Mouse (Mus musculus) MEL (cell line): ENCODE data around the gene Ak5. TPM values are rescaled to one million over a fixed set of nuclear protein-coding genes. Genes with fewer than 3 reads are reported as not detected.
A peak's percentile ranks its signal among the peaks of the same experiment; 100 is the strongest.

Source experiments
- DNase-seq: peaks from one replicate; pipeline ENCODE4 v3.0.0; 2011; ENCODE audit warnings: low read depth, low spot score
- H3K27ac ChIP-seq: 2 replicates; pipeline ENCODE4 v1.5.1; 2012; ENCODE audit warnings: low read depth, mild to moderate bottlenecking, control low read depth, low read length, moderate library complexity; ENCODE audit not compliant: control insufficient read depth
- H3K27me3 ChIP-seq, 2 experiments: fragments of 150-350 bp in 1 of 2; sonication (generic) in 1 of 2; 2 replicates each; pipeline ENCODE4 v1.6.1; 2012; ENCODE audit warnings: low read length in 2 of 2, mild to moderate bottlenecking in 2 of 2, improper control_type of control experiment in 1 of 2, moderate library complexity in 1 of 2; ENCODE audit not compliant: insufficient read depth in 2 of 2, control insufficient read depth in 1 of 2
- H3K36me3 ChIP-seq, 2 experiments: 2 replicates each; pipeline ENCODE4 v1.6.1; 2012 to 2014; ENCODE audit warnings: low read length in 2 of 2, improper control_type of control experiment in 1 of 2, inconsistent platforms in 1 of 2, mild to moderate bottlenecking in 1 of 2; ENCODE audit not compliant: insufficient read depth in 2 of 2, control insufficient read depth in 1 of 2
- H3K4me1 ChIP-seq, 2 experiments: fragments of 150-350 bp in 1 of 2; sonication (generic) in 1 of 2; 2 replicates each; pipeline ENCODE4 v1.6.1; 2012; ENCODE audit warnings: low read length in 2 of 2, improper control_type of control experiment in 1 of 2, mild to moderate bottlenecking in 1 of 2; ENCODE audit not compliant: insufficient read depth in 2 of 2, control insufficient read depth in 1 of 2
- H3K4me3 ChIP-seq, 2 experiments: fragments of 150-350 bp in 1 of 2; sonication (generic) in 1 of 2; 2 replicates each; pipeline ENCODE4 v1.5.1; 2012; ENCODE audit warnings: low read depth in 2 of 2, low read length in 2 of 2, mild to moderate bottlenecking in 2 of 2, moderate library complexity in 2 of 2, control low read depth in 1 of 2, improper control_type of control experiment in 1 of 2; ENCODE audit not compliant: control insufficient read depth in 1 of 2, insufficient read depth in 1 of 2
- H3K79me2 ChIP-seq: 2 replicates; pipeline ENCODE4 v1.6.1; 2012; ENCODE audit warnings: mild to moderate bottlenecking, low read length, moderate library complexity; ENCODE audit not compliant: control insufficient read depth, poor library complexity, insufficient read depth
- H3K9ac ChIP-seq: 2 replicates; pipeline ENCODE4 v1.6.1; 2012; ENCODE audit warnings: low read depth, mild to moderate bottlenecking, control low read depth, low read length, moderate library complexity; ENCODE audit not compliant: control insufficient read depth, poor library complexity, severe bottlenecking
- H3K9me3 ChIP-seq: fragments of 150-350 bp; sonication (generic); replicated peaks from 2 replicates; pipeline ENCODE4 v1.6.1; 2012; ENCODE audit warnings: mild to moderate bottlenecking, low read length, improper control_type of control experiment, moderate library complexity; ENCODE audit not compliant: insufficient read depth
- BHLHE40 ChIP-seq: IDR thresholded peaks from 2 replicates; pipeline ENCODE4 v1.6.1; 2012; ENCODE audit warnings: low read depth, mild to moderate bottlenecking, inconsistent platforms, low read length, improper control_type of control experiment, borderline replicate concordance
- CHD2 ChIP-seq: IDR thresholded peaks from 2 replicates; pipeline ENCODE4 v1.6.1; 2011; ENCODE audit warnings: low read length, improper control_type of control experiment
- CTCF ChIP-seq, 3 experiments: IDR thresholded peaks in 2 of 3; conservative IDR thresholded peaks in 1 of 3; 2 replicates each; pipeline ENCODE4 v1.5.1; 2011 to 2012; ENCODE audit warnings: low read length in 3 of 3, low read depth in 2 of 3, mild to moderate bottlenecking in 2 of 3, improper control_type of control experiment in 1 of 3, inconsistent platforms in 1 of 3, mixed read lengths in 1 of 3, moderate library complexity in 1 of 3; ENCODE audit not compliant: control insufficient read depth in 1 of 3, insufficient read depth in 1 of 3, poor library complexity in 1 of 3, severe bottlenecking in 1 of 3
- E2F4 ChIP-seq: IDR thresholded peaks from 2 replicates; pipeline ENCODE4 v1.6.1; 2011; ENCODE audit warnings: low read depth, low read length, improper control_type of control experiment, borderline replicate concordance
- ETS1 ChIP-seq: IDR thresholded peaks from 2 replicates; pipeline ENCODE4 v1.6.1; 2012; ENCODE audit warnings: low read depth, mild to moderate bottlenecking, inconsistent platforms, low read length, improper control_type of control experiment, moderate library complexity
- GABPA ChIP-seq: IDR thresholded peaks from 2 replicates; pipeline ENCODE4 v1.6.1; 2012; ENCODE audit warnings: low read depth, mild to moderate bottlenecking, inconsistent platforms, low read length, improper control_type of control experiment, moderate library complexity
- MAX ChIP-seq: IDR thresholded peaks from 2 replicates; pipeline ENCODE4 v1.6.1; 2011; ENCODE audit warnings: low read length, improper control_type of control experiment
- MAZ ChIP-seq: IDR thresholded peaks from 2 replicates; pipeline ENCODE4 v1.6.1; 2012; ENCODE audit warnings: low read depth, mild to moderate bottlenecking, inconsistent platforms, low read length, improper control_type of control experiment
- MEF2A ChIP-seq: IDR thresholded peaks from 2 replicates; pipeline ENCODE4 v1.6.1; 2014; ENCODE audit warnings: low read depth, mild to moderate bottlenecking, inconsistent platforms, low read length, improper control_type of control experiment; ENCODE audit not compliant: poor library complexity, insufficient replicate concordance, severe bottlenecking; ENCODE audit errors: extremely low read depth
- MYB ChIP-seq: IDR thresholded peaks from 2 replicates; pipeline ENCODE4 v1.6.1; 2011; ENCODE audit warnings: mild to moderate bottlenecking, low read depth, low read length, improper control_type of control experiment
- POLR2A ChIP-seq, 2 experiments: IDR thresholded peaks; 2 replicates each; pipeline ENCODE4 v1.6.1; 2011 to 2012; ENCODE audit warnings: low read length in 2 of 2, mild to moderate bottlenecking in 2 of 2, control low read depth in 1 of 2, improper control_type of control experiment in 1 of 2, low read depth in 1 of 2, moderate library complexity in 1 of 2; ENCODE audit not compliant: control insufficient read depth in 1 of 2, insufficient read depth in 1 of 2, poor library complexity in 1 of 2
- POLR2AphosphoS5 ChIP-seq: IDR thresholded peaks from 2 replicates; pipeline ENCODE4 v1.6.1; 2012; ENCODE audit warnings: low read depth, borderline replicate concordance, mild to moderate bottlenecking, inconsistent platforms, low read length, moderate library complexity, mixed read lengths
- RAD21 ChIP-seq: IDR thresholded peaks from 2 replicates; pipeline ENCODE4 v1.6.1; 2011; ENCODE audit warnings: mild to moderate bottlenecking, low read depth, low read length, improper control_type of control experiment
- RCOR1 ChIP-seq: IDR thresholded peaks from 2 replicates; pipeline ENCODE4 v1.6.1; 2012; ENCODE audit warnings: low read depth, mild to moderate bottlenecking, inconsistent platforms, low read length, improper control_type of control experiment
- SIN3A ChIP-seq: IDR thresholded peaks from 2 replicates; pipeline ENCODE4 v1.6.1; 2012; ENCODE audit warnings: low read length, improper control_type of control experiment, inconsistent platforms
- SMC3 ChIP-seq: IDR thresholded peaks from 2 replicates; pipeline ENCODE4 v1.6.1; 2011; ENCODE audit warnings: low read depth, low read length, improper control_type of control experiment
- TBP ChIP-seq: IDR thresholded peaks from 2 replicates; pipeline ENCODE4 v1.8.0; 2011; ENCODE audit warnings: low read depth, low read length, improper control_type of control experiment
- USF1 ChIP-seq: IDR thresholded peaks from 2 replicates; pipeline ENCODE4 v1.6.1; 2014; ENCODE audit warnings: low read depth, mild to moderate bottlenecking, inconsistent platforms, low read length, improper control_type of control experiment, moderate library complexity
- ZC3H11A ChIP-seq: IDR thresholded peaks from 2 replicates; pipeline ENCODE4 v1.6.1; 2012; ENCODE audit warnings: low read depth, mild to moderate bottlenecking, inconsistent platforms, low read length, improper control_type of control experiment
- ZKSCAN1 ChIP-seq: IDR thresholded peaks from 2 replicates; pipeline ENCODE4 v1.6.1; 2012; ENCODE audit warnings: low read depth, mild to moderate bottlenecking, inconsistent platforms, low read length, improper control_type of control experiment, moderate library complexity
- polyA plus RNA-seq, 2 experiments: library from polyadenylated mRNA; stranded (reverse) in 1 of 2; unstranded in 1 of 2; fragments of >175 nt in 1 of 2; fragments of >200 nt in 1 of 2; gene quantifications; 2 replicates each; pipeline versions ENCODE4 v1.2.1 to v1.2.4; 2012; ENCODE audit warnings: low replicate concordance in 2 of 2, low read depth in 1 of 2; ENCODE audit not compliant: insufficient read length in 2 of 2, insufficient read depth in 1 of 2, missing spikeins in 1 of 2
- total RNA-seq: library from RNA; depleted of rRNA; stranded (reverse); fragments of 300-350 nt; gene quantifications from 2 replicates; pipeline ENCODE4 v1.2.3, GENCODE M21; 2012

Gene Ak5
- total and polyA plus RNA-seq, 3 experiments, result 0.06 to 0.31 TPM; not detected in 1

GRCm38 (mm10) chr3:152712957-152713356 lies 44.8 kb upstream of the Ak5 start:
- H3K4me1 ChIP-seq, result peaks cover 7 to 8% of the 10 kb centered on the region in 2 experiments; a peak in 3 of 4 replicates
- peaks cover 9% of the 10 kb centered on the region for H3K79me2 ChIP-seq

GRCm38 (mm10) chr3:152709936-152710335 lies 41.8 kb upstream of the Ak5 start:
- TF ChIP-seq POLR2A (IDR thresholded peaks at IDR 0.05; ENCODE audit: control insufficient read depth in 1 of 2, insufficient read depth in 1 of 2, low read depth in 1 of 2, low read length in 2 of 2, poor library complexity in 1 of 2), result no peak
- TF ChIP-seq POLR2AphosphoS5, result no peak
- TF ChIP-seq SIN3A, result no peak
- TF ChIP-seq ETS1, result no peak
- TF ChIP-seq ZC3H11A, result no peak
- no peak for TF ChIP-seq MEF2A
- TF ChIP-seq CHD2, result no peak
- TF ChIP-seq BHLHE40, result no peak
- no peak for TF ChIP-seq ZKSCAN1
- no peak for TF ChIP-seq USF1
- TF ChIP-seq MAZ, result no peak
- TF ChIP-seq E2F4, result no peak
- H3K27me3 ChIP-seq, result peaks cover 4 to 7% of the 10 kb centered on the region in 2 experiments
- peaks cover 2 to 4% of the 10 kb centered on the region in 2 experiments; a peak in 3 of 4 replicates for H3K4me1 ChIP-seq
- H3K27ac ChIP-seq, result no peak overlapping the region
- peaks cover 0 to 3% of the 10 kb centered on the region in 2 experiments; a peak in 2 of 4 replicates for H3K36me3 ChIP-seq
- H3K79me2 ChIP-seq, result peaks cover 8% of the 10 kb centered on the region
- DNase-seq, result no peak
- H3K4me3 ChIP-seq, result no peak overlapping the region
- no peaks in the 10 kb centered on the region for H3K9me3 ChIP-seq
- no peak overlapping the region for H3K9ac ChIP-seq

More at GRCm38 (mm10) chr3:152712957-152713356, 44.8 kb upstream of the Ak5 start:
- peaks cover 0 to 8% of the 10 kb centered on the region in 2 experiments; a peak in 2 of 4 replicates for H3K36me3 ChIP-seq
- no peak for DNase-seq
- no peak overlapping the region for H3K4me3 ChIP-seq
- TF ChIP-seq RCOR1 (no peak), GABPA (no peak), CTCF (IDR thresholded peaks at IDR 0.05 in 2 of 3, conservative IDR thresholded peaks at IDR 0.05 in 1 of 3; ENCODE audit: control insufficient read depth in 1 of 3, insufficient read depth in 1 of 3, low read depth in 2 of 3, low read length in 3 of 3, poor library complexity in 1 of 3, severe bottlenecking in 1 of 3) (peak in 1 of 3 experiments; percentile 8; a peak in 1 of 6 replicates), SMC3 (0 out of 2 replicates have a peak, but pooled peaks have one; percentile 12), RAD21 (peak; percentile 12; the same call in 1 of the 2 replicates), CHD2 (no peak), BHLHE40 (no peak), TBP (no peak), MYB (no peak), MAX (no peak)
- H3K27ac ChIP-seq, result no peak overlapping the region
- H3K9me3 ChIP-seq, result no peaks in the 10 kb centered on the region
- no peak overlapping the region for H3K9ac ChIP-seq
- peaks cover 3 to 4% of the 10 kb centered on the region in 2 experiments for H3K27me3 ChIP-seq
